Mouse (Mus musculus) liver, postnatal 0 days (tissue): ENCODE results near the gene Nfkbib.

Experiments
- CTCF ChIP-seq: sonication (generic); IDR thresholded peaks from 2 replicates; pipeline ENCODE4 v1.5.1; 2016; ENCODE audit warnings: antibody characterized with exemption, low read depth
- EP300 ChIP-seq: IDR thresholded peaks from 2 replicates; pipeline ENCODE4 v1.6.1; 2016; ENCODE audit warnings: antibody characterized with exemption, low read depth, mild to moderate bottlenecking

DNA sequence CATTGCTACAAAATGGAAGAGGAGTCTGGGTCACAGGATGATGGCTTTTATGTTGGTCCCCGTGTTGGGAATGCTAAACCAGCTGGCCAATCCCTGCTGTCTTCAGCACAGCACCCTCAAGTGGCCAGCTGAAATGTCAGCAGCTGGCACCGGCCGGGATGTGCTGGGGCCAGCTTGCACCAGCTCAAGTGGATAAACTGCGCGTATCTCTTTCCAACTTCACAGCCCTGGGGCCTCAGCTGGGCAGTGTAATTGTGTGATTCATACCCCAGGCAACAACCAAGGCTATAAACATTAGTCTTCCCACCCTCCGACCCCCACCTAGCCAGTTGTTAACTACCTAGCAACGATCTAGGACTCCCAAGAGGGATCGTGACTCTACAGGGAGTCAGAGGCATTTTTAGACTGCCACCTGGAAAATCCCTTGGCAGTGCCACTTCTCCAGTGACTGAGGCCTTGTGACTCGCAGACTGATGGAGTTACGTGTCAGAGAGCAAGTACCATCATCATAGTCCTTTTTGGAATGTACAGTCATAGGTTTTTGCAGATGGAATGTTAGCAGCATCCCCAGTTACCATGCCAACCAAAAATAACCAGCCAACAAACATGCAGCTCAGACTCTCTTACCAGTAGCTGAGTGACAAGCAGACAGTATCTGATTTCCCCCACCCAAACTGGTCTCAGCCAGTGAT lies 39.5 kb downstream of the Nfkbib start:
- TF ChIP-seq CTCF: peak; percentile 18; the same call in 1 of the 2 replicates
- no peak for TF ChIP-seq EP300
